Mouse (Mus musculus): ENCODE data around the gene Plxnd1. TPM values are rescaled to one million over a fixed set of nuclear protein-coding genes. Genes with fewer than 3 reads are reported as not detected.

The Plxnd1 gene
- total and polyA plus RNA-seq, 3 experiments: 27.7 to 73.8 (median 63.2) TPM

GRCm38 (mm10) chr6:115985622-115986021 is 9.2 kb downstream of the Plxnd1 start:
- H3K79me2 ChIP-seq (replicated peaks; ENCODE audit: control insufficient read depth, extremely low read depth, insufficient read depth, poor library complexity, severe bottlenecking): peaks cover 32% of the 10 kb centered on the region
- no peak overlapping the region for H3K27ac ChIP-seq (ENCODE audit: insufficient read depth, low read depth)
- no peaks in the 10 kb centered on the region for H3K9me3 ChIP-seq (replicated peaks; ENCODE audit: low read length)
- dilution Hi-C loops (cut with MboI; ENCODE audit: extremely low pct_ligation_motif_present, extremely low pct_unique_long_range_greater_than_20kb, low sequenced_read_pairs) (no loop called here), in situ Hi-C loops (cut with MboI; ENCODE audit: low pct_ligation_motif_present, low pct_unique_long_range_greater_than_20kb, low sequenced_read_pairs) (no loop called here)
- no peaks in the 10 kb centered on the region for H3K27me3 ChIP-seq (replicated peaks)
- no peak overlapping the region for H3K4me3 ChIP-seq (replicated peaks in 1 of 3; ENCODE audit: low read depth in 2 of 3, low read length in 2 of 3, poor library complexity in 1 of 3)
- H3K4me2 ChIP-seq (ENCODE audit: insufficient read depth, low read depth, poor library complexity, severe bottlenecking): 0 out of 2 replicates have a peak overlapping the region, but pooled peaks have one; percentile 71
- TF ChIP-seq MAFK (IDR thresholded peaks at IDR 0.05; ENCODE audit: insufficient replicate concordance, low read length) (no peak), TCF12 (IDR thresholded peaks at IDR 0.05; ENCODE audit: low read depth, low read length) (no peak), ETS1 (conservative IDR thresholded peaks at IDR 0.05; ENCODE audit: low read depth, low read length) (no peak), IRF4 (IDR thresholded peaks at IDR 0.05; ENCODE audit: low read depth, low read length) (no peak), SIN3A (IDR thresholded peaks at IDR 0.05; ENCODE audit: low read length) (no peak), MYC (IDR thresholded peaks at IDR 0.05; ENCODE audit: low read depth, low read length) (no peak), USF1 (IDR thresholded peaks at IDR 0.05; ENCODE audit: low read depth, low read length) (no peak), CTCF (conservative IDR thresholded peaks at IDR 0.05 in 1 of 2, IDR thresholded peaks at IDR 0.05 in 1 of 2; ENCODE audit: low read depth in 2 of 2, low read length in 2 of 2) (no peak), ZKSCAN1 (IDR thresholded peaks at IDR 0.05; ENCODE audit: borderline replicate concordance, low read depth, low read length) (no peak), USF2 (conservative IDR thresholded peaks at IDR 0.05; ENCODE audit: low read depth, low read length) (no peak)
- peaks cover 48 to 91% of the 10 kb centered on the region in 2 experiments for H3K4me1 ChIP-seq (ENCODE audit: control insufficient read depth in 1 of 2, insufficient read depth in 2 of 2)
- peaks cover 0 to 15% of the 10 kb centered on the region in 2 experiments for H3K36me3 ChIP-seq (replicated peaks in 1 of 2; ENCODE audit: control insufficient read depth in 1 of 2, insufficient read depth in 1 of 2, low read length in 1 of 2)
- no peak overlapping the region for H3K9ac ChIP-seq (ENCODE audit: insufficient read depth, low read depth)
- DNase-seq (ENCODE audit: extremely low read depth): no peak

GRCm38 (mm10) chr6:115984580-115984979 is 10.2 kb downstream of the Plxnd1 start:
- Histone ChIP-seq H3K9ac (ENCODE audit: insufficient read depth, low read depth) (no peak overlapping the region), H3K9me3 (replicated peaks; ENCODE audit: low read length) (no peaks in the 10 kb centered on the region), H3K79me2 (replicated peaks; ENCODE audit: control insufficient read depth, extremely low read depth, insufficient read depth, poor library complexity, severe bottlenecking) (peaks cover 26% of the 10 kb centered on the region), H3K4me3 (replicated peaks in 1 of 3; ENCODE audit: low read depth in 2 of 3, low read length in 2 of 3, poor library complexity in 1 of 3) (no peak overlapping the region), H3K27ac (ENCODE audit: insufficient read depth, low read depth) (no peak overlapping the region), H3K36me3 (replicated peaks in 1 of 2; ENCODE audit: control insufficient read depth in 1 of 2, insufficient read depth in 1 of 2, low read length in 1 of 2) (peaks cover 0 to 26% of the 10 kb centered on the region in 2 experiments), H3K27me3 (replicated peaks) (no peaks in the 10 kb centered on the region), H3K4me1 (ENCODE audit: control insufficient read depth in 1 of 2, insufficient read depth in 2 of 2) (peaks cover 44 to 91% of the 10 kb centered on the region in 2 experiments), H3K4me2 (ENCODE audit: insufficient read depth, low read depth, poor library complexity, severe bottlenecking) (no peak overlapping the region)
- DNase-seq (ENCODE audit: extremely low read depth): no peak
- dilution Hi-C loops (cut with MboI; ENCODE audit: extremely low pct_ligation_motif_present, extremely low pct_unique_long_range_greater_than_20kb, low sequenced_read_pairs): no loop called here
- no peak for TF ChIP-seq NRF1 (IDR thresholded peaks at IDR 0.05; ENCODE audit: low read depth, low read length)
- no peak for TF ChIP-seq KAT2A (IDR thresholded peaks at IDR 0.05; ENCODE audit: insufficient replicate concordance, low read length)
- no peak for TF ChIP-seq ELF1 (IDR thresholded peaks at IDR 0.05; ENCODE audit: low read depth, low read length)
- TF ChIP-seq ZNF384 (IDR thresholded peaks at IDR 0.05; ENCODE audit: low read depth, low read length): no peak
- TF ChIP-seq JUND (conservative IDR thresholded peaks at IDR 0.05; ENCODE audit: low read depth, low read length): no peak
- no peak for TF ChIP-seq ZC3H11A (IDR thresholded peaks at IDR 0.05; ENCODE audit: low read depth, low read length)
- no peak for TF ChIP-seq TCF12 (IDR thresholded peaks at IDR 0.05; ENCODE audit: low read depth, low read length)
- no peak for TF ChIP-seq MAX (IDR thresholded peaks at IDR 0.05; ENCODE audit: low read length)
- TF ChIP-seq MXI1 (IDR thresholded peaks at IDR 0.05; ENCODE audit: low read depth, low read length): no peak
- in situ Hi-C loops (cut with MboI; ENCODE audit: low pct_ligation_motif_present, low pct_unique_long_range_greater_than_20kb, low sequenced_read_pairs): no loop called here

All from CH12.LX (cell line).